Mouse (Mus musculus) MEL (cell line): ENCODE data around the gene Cab39. TPM values are rescaled to one million over a fixed set of nuclear protein-coding genes. Genes with fewer than 3 reads are reported as not detected.
A peak's percentile ranks its signal among the peaks of the same experiment; 100 is the strongest.

Experiments
- DNase-seq: peaks from one replicate; pipeline ENCODE4 v3.0.0; 2011; ENCODE audit warnings: low read depth, low spot score
- H3K27ac ChIP-seq: 2 replicates; pipeline ENCODE4 v1.5.1; 2012; ENCODE audit warnings: low read depth, mild to moderate bottlenecking, control low read depth, low read length, moderate library complexity; ENCODE audit not compliant: control insufficient read depth
- H3K27me3 ChIP-seq, 2 experiments: fragments of 150-350 bp in 1 of 2; sonication (generic) in 1 of 2; 2 replicates each; pipeline ENCODE4 v1.6.1; 2012; ENCODE audit warnings: low read length in 2 of 2, mild to moderate bottlenecking in 2 of 2, improper control_type of control experiment in 1 of 2, moderate library complexity in 1 of 2; ENCODE audit not compliant: insufficient read depth in 2 of 2, control insufficient read depth in 1 of 2
- H3K36me3 ChIP-seq, 2 experiments: 2 replicates each; pipeline ENCODE4 v1.6.1; 2012 to 2014; ENCODE audit warnings: low read length in 2 of 2, improper control_type of control experiment in 1 of 2, inconsistent platforms in 1 of 2, mild to moderate bottlenecking in 1 of 2; ENCODE audit not compliant: insufficient read depth in 2 of 2, control insufficient read depth in 1 of 2
- H3K4me1 ChIP-seq, 2 experiments: fragments of 150-350 bp in 1 of 2; sonication (generic) in 1 of 2; 2 replicates each; pipeline ENCODE4 v1.6.1; 2012; ENCODE audit warnings: low read length in 2 of 2, improper control_type of control experiment in 1 of 2, mild to moderate bottlenecking in 1 of 2; ENCODE audit not compliant: insufficient read depth in 2 of 2, control insufficient read depth in 1 of 2
- H3K4me3 ChIP-seq, 2 experiments: fragments of 150-350 bp in 1 of 2; sonication (generic) in 1 of 2; 2 replicates each; pipeline ENCODE4 v1.5.1; 2012; ENCODE audit warnings: low read depth in 2 of 2, low read length in 2 of 2, mild to moderate bottlenecking in 2 of 2, moderate library complexity in 2 of 2, control low read depth in 1 of 2, improper control_type of control experiment in 1 of 2; ENCODE audit not compliant: control insufficient read depth in 1 of 2, insufficient read depth in 1 of 2
- H3K79me2 ChIP-seq: 2 replicates; pipeline ENCODE4 v1.6.1; 2012; ENCODE audit warnings: mild to moderate bottlenecking, low read length, moderate library complexity; ENCODE audit not compliant: control insufficient read depth, poor library complexity, insufficient read depth
- H3K9ac ChIP-seq: 2 replicates; pipeline ENCODE4 v1.6.1; 2012; ENCODE audit warnings: low read depth, mild to moderate bottlenecking, control low read depth, low read length, moderate library complexity; ENCODE audit not compliant: control insufficient read depth, poor library complexity, severe bottlenecking
- H3K9me3 ChIP-seq: fragments of 150-350 bp; sonication (generic); replicated peaks from 2 replicates; pipeline ENCODE4 v1.6.1; 2012; ENCODE audit warnings: mild to moderate bottlenecking, low read length, improper control_type of control experiment, moderate library complexity; ENCODE audit not compliant: insufficient read depth
- ELF1 ChIP-seq: IDR thresholded peaks from 2 replicates; pipeline ENCODE4 v1.6.1; 2014; ENCODE audit warnings: low read depth, mild to moderate bottlenecking, inconsistent platforms, low read length, improper control_type of control experiment, moderate library complexity
- EP300 ChIP-seq, 2 experiments: IDR thresholded peaks; 2 replicates each; pipeline ENCODE4 v1.6.1; 2011; ENCODE audit warnings: improper control_type of control experiment in 2 of 2, low read length in 2 of 2, low read depth in 1 of 2, mild to moderate bottlenecking in 1 of 2
- GABPA ChIP-seq: IDR thresholded peaks from 2 replicates; pipeline ENCODE4 v1.6.1; 2012; ENCODE audit warnings: low read depth, mild to moderate bottlenecking, inconsistent platforms, low read length, improper control_type of control experiment, moderate library complexity
- HCFC1 ChIP-seq: IDR thresholded peaks from 2 replicates; pipeline ENCODE4 v1.6.1; 2012; ENCODE audit warnings: low read depth, mild to moderate bottlenecking, inconsistent platforms, low read length, improper control_type of control experiment, moderate library complexity
- JUND ChIP-seq: IDR thresholded peaks from 2 replicates; pipeline ENCODE4 v1.6.1; 2011; ENCODE audit warnings: low read depth, mild to moderate bottlenecking, improper control_type of control experiment, low read length
- KAT2A ChIP-seq: conservative IDR thresholded peaks from 2 replicates; pipeline ENCODE4 v1.6.1; 2012; ENCODE audit warnings: low read depth, low read length, improper control_type of control experiment, inconsistent platforms
- MYB ChIP-seq: IDR thresholded peaks from 2 replicates; pipeline ENCODE4 v1.6.1; 2011; ENCODE audit warnings: mild to moderate bottlenecking, low read depth, low read length, improper control_type of control experiment
- MYC ChIP-seq: IDR thresholded peaks from 2 replicates; pipeline ENCODE4 v1.6.1; 2011; ENCODE audit warnings: low read depth, mild to moderate bottlenecking, low read length, improper control_type of control experiment, moderate library complexity
- POLR2A ChIP-seq, 2 experiments: IDR thresholded peaks; 2 replicates each; pipeline ENCODE4 v1.6.1; 2011 to 2012; ENCODE audit warnings: low read length in 2 of 2, mild to moderate bottlenecking in 2 of 2, control low read depth in 1 of 2, improper control_type of control experiment in 1 of 2, low read depth in 1 of 2, moderate library complexity in 1 of 2; ENCODE audit not compliant: control insufficient read depth in 1 of 2, insufficient read depth in 1 of 2, poor library complexity in 1 of 2
- POLR2AphosphoS2 ChIP-seq: IDR thresholded peaks from 2 replicates; pipeline ENCODE4 v1.6.1; 2011; ENCODE audit warnings: low read length, improper control_type of control experiment
- RAD21 ChIP-seq: IDR thresholded peaks from 2 replicates; pipeline ENCODE4 v1.6.1; 2011; ENCODE audit warnings: mild to moderate bottlenecking, low read depth, low read length, improper control_type of control experiment
- SIN3A ChIP-seq: IDR thresholded peaks from 2 replicates; pipeline ENCODE4 v1.6.1; 2012; ENCODE audit warnings: low read length, improper control_type of control experiment, inconsistent platforms
- TAL1 ChIP-seq: IDR thresholded peaks from 2 replicates; pipeline ENCODE4 v1.6.1; 2012; ENCODE audit warnings: mild to moderate bottlenecking, inconsistent platforms, low read length, moderate library complexity, mixed read lengths
- TBP ChIP-seq: IDR thresholded peaks from 2 replicates; pipeline ENCODE4 v1.8.0; 2011; ENCODE audit warnings: low read depth, low read length, improper control_type of control experiment
- ZC3H11A ChIP-seq: IDR thresholded peaks from 2 replicates; pipeline ENCODE4 v1.6.1; 2012; ENCODE audit warnings: low read depth, mild to moderate bottlenecking, inconsistent platforms, low read length, improper control_type of control experiment
- ZKSCAN1 ChIP-seq: IDR thresholded peaks from 2 replicates; pipeline ENCODE4 v1.6.1; 2012; ENCODE audit warnings: low read depth, mild to moderate bottlenecking, inconsistent platforms, low read length, improper control_type of control experiment, moderate library complexity
- ZMIZ1 ChIP-seq: IDR thresholded peaks from 2 replicates; pipeline ENCODE4 v1.6.1; 2012; ENCODE audit warnings: low read depth, mild to moderate bottlenecking, inconsistent platforms, low read length, improper control_type of control experiment, moderate library complexity
- polyA plus RNA-seq, 2 experiments: library from polyadenylated mRNA; stranded (reverse) in 1 of 2; unstranded in 1 of 2; fragments of >175 nt in 1 of 2; fragments of >200 nt in 1 of 2; gene quantifications; 2 replicates each; pipeline versions ENCODE4 v1.2.1 to v1.2.4; 2012; ENCODE audit warnings: low replicate concordance in 2 of 2, low read depth in 1 of 2; ENCODE audit not compliant: insufficient read length in 2 of 2, insufficient read depth in 1 of 2, missing spikeins in 1 of 2
- total RNA-seq: library from RNA; depleted of rRNA; stranded (reverse); fragments of 300-350 nt; gene quantifications from 2 replicates; pipeline ENCODE4 v1.2.3, GENCODE M21; 2012

Cab39 gene
- total and polyA plus RNA-seq, 3 experiments: 66.5 to 144 (median 68.7) TPM

DNA sequence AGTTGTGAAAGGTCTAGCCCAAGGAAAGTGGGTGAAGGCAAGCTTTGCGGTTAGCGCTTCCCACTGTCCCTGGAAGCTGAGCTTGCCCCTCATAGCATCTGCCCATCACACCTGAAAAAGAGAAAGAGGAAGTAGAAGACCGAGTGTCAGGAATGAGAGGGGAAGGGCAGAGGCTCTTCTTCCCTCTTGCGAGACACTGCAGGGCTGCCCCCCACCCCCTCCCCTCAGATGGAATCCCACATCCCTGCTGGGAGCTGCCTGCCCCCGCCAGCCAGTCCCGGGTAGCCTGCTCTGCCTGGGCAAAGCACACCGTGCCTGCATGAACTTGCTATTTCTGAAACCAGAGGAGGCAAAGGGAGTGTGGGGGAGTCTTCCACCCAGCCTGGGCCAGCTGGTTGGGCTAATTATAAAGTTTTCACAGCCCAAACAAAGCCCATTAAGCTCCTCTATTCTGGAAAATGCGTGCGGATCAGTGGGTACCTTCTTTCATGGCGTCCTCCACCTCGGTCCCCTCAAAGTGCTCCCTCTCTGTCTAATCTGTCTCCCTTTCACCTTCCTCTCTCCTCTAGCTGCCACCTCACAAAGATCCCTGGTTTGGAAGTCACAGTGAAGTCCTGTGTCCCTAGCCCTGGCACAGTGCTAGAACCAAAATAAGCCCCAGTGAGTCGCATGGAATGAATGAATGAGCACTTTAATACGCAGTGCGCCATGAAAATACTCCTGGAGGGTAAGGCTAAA is 34.8 kb upstream of the Cab39 start (continued):
- TF ChIP-seq EP300 (IDR thresholded peaks at IDR 0.05; ENCODE audit: low read depth in 1 of 2, low read length in 2 of 2) (no peak), MYC (no peak), HCFC1 (no peak), ELF1 (no peak)

DNA sequence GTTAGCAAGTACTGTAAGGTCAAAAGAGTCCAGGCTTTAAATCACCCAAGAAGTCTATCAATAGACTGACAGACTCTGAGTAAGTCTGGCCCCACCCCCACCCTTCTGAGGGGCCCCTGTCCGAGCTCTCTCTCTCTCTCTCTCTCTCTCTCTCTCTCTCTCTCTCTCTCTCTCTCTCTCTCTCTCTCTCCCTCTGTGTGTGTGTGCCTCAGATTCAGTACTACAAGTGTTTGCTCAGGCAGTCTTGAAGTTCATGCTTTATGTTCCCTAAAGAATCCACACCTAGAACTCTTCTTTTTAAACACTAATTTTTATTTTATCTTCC is 34.3 kb upstream of the Cab39 start:
- Histone ChIP-seq H3K4me3 (no peak overlapping the region), H3K4me1 (peaks cover 2 to 18% of the 10 kb centered on the region in 2 experiments; a peak in 3 of 4 replicates), H3K79me2 (no peaks in the 10 kb centered on the region), H3K27me3 (no peaks in the 10 kb centered on the region), H3K9me3 (no peaks in the 10 kb centered on the region), H3K36me3 (peaks cover 0 to 11% of the 10 kb centered on the region in 2 experiments; a peak in 2 of 4 replicates), H3K9ac (no peak overlapping the region), H3K27ac (no peak overlapping the region)
- no peak for TF ChIP-seq MYB
- peak; percentile 53; the same call in 1 of the 2 replicates for TF ChIP-seq JUND
- no peak for TF ChIP-seq ELF1
- no peak for DNase-seq

DNA sequence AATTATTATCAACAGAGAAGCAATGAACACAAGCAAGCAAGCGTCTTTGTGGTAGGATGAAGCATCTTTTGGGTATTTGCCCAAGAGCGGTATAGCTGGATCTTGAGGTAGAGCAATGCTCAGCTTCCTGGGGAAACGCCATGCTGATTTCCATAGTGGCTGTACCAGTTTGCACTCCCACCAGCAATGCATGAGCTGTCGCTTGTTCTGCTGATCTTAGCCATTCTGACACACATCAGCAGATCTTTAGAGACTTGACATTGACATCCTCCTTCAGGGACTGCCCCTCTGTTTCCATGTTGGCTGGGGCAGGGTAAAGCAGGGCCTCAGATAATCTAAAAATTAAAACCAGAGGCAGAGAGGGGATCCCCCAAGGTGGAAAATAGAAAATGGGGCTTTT is 31.6 kb upstream of the Cab39 start:
- no peaks in the 10 kb centered on the region for H3K27me3 ChIP-seq
- no peak for TF ChIP-seq POLR2A (IDR thresholded peaks at IDR 0.05; ENCODE audit: control insufficient read depth in 1 of 2, insufficient read depth in 1 of 2, low read depth in 1 of 2, low read length in 2 of 2, poor library complexity in 1 of 2)
- no peak for TF ChIP-seq ZKSCAN1
- no peak for TF ChIP-seq POLR2AphosphoS2
- TF ChIP-seq ZC3H11A: no peak
- TF ChIP-seq TAL1: no peak
- no peak for TF ChIP-seq ZMIZ1
- TF ChIP-seq MYB: no peak
- no peak for TF ChIP-seq GABPA
- no peak for TF ChIP-seq TBP
- TF ChIP-seq KAT2A: no peak
- TF ChIP-seq RAD21: no peak
- TF ChIP-seq SIN3A: no peak

More for the DNA sequence above, 31.6 kb upstream of the Cab39 start:
- Histone ChIP-seq H3K36me3 (peaks cover 0 to 17% of the 10 kb centered on the region in 2 experiments; a peak in 2 of 4 replicates), H3K79me2 (no peaks in the 10 kb centered on the region), H3K9me3 (no peaks in the 10 kb centered on the region), H3K27ac (no peak overlapping the region), H3K4me1 (peaks cover 2 to 22% of the 10 kb centered on the region in 2 experiments; a peak in 3 of 4 replicates), H3K4me3 (no peak overlapping the region), H3K9ac (no peak overlapping the region)
- no peak for DNase-seq
